ENCODE assay signal across 32 mouse cellular contexts in genomic region chr2:113233356-113233755, GRCm38 (mm10). TPM values are rescaled to one million over a fixed set of nuclear protein-coding genes. Genes with fewer than 3 reads are reported as not detected.
DNase-seq lines count a peak whose midpoint lies in the region; ATAC-seq and TF ChIP-seq lines count a peak whose summit lies in the region.
"Had no signal": no experiment of that assay in that cellular context is flagged by ENCODE, and none has a peak within 500 bp of the region (broad histone marks: within the 10 kb centered on the region; RNA-seq: fewer than 3 reads in every experiment).

No protein-coding gene starts in this region.

- CTCF ChIA-PET in Patski (lab: Charles Lee) = interaction anchor here (1.4 to 1.8 kb wide), 4 partner anchors 22 to 432 kb away, joined by 3 to 6 read pairs (median 4); no protein-coding TSS in a partner anchor

- in situ Hi-C loops in Patski (cut with MboI; ENCODE audit: low pct_unique_long_range_greater_than_20kb) = loop anchor here (5.0 kb wide), 1 partner anchor 431 kb away; no protein-coding TSS in a partner anchor

- peaks cover 5% of the 10 kb centered on the region for H3K27me3 ChIP-seq in Patski
- H3K27me3 ChIP-seq: CH12.LX; forebrain, embryonic 12.5 days had no signal

- ATAC-seq in Patski = peak; percentile 89
- ATAC-seq in megakaryocyte progenitor cell, adult 5-6 weeks (replicated peaks; ENCODE audit: poor library complexity) = no peak
- ATAC-seq: CD4-positive, CD25-positive, alpha-beta regulatory T cell, adult 4 months; forebrain, embryonic 14.5 days; forebrain, embryonic 16.5 days had no signal

- TF ChIP-seq CTCF in Patski (IDR thresholded peaks at IDR 0.05) = no peak

- peak; percentile 52 for DNase-seq in heart, adult 11 months
- DNase-seq in heart, postnatal 4 days = no peak
- DNase-seq in Muller cell, postnatal 12 days (ENCODE audit: inconsistent ontology term) = peak; percentile 63
- DNase-seq in Patski (ENCODE audit: low read depth, low spot score) = no peak
- DNase-seq in kidney, postnatal 10 days = no peak
- DNase-seq: adrenal gland, adult 2 months; adrenal gland, postnatal 10 days; adrenal gland, postnatal 25 days; B cell, adult 2 months; cerebellum, adult 11 months; cerebellum, adult 18-20 months; cerebellum, adult 8-10 months; cerebellum, adult 9-11 months; cerebellum, postnatal 14 days; cerebellum, postnatal 36 days; embryo, embryonic 11 days had no signal

- POLR2A ChIA-PET in Patski (lab: Charles Lee) = no interaction called here

RNA-seq across cellular contexts. Expression of gene Ryr3, which starts 16.5 kb away (rescaled TPM):
- total RNA-seq in heart, postnatal 4 days (2021) = 1 to 10 TPM; 5.3 to 6.9 TPM
- polyA plus RNA-seq in Patski (2021) = 2.2 TPM
- total RNA-seq in megakaryocyte progenitor cell, adult 5-6 weeks (2015) = not detected in 2 replicates
- total RNA-seq in megakaryocyte progenitor cell, adult 5-6 weeks (2017) = under 0.01 TPM in 1 of 2 replicates, not detected in the other
- total RNA-seq: common myeloid progenitor, adult 5-6 weeks had no signal
- polyA plus RNA-seq: erythroblast, embryonic 14.5 days; G1E had no signal

RNA-seq across cellular contexts. Expression of gene Tmco5b, which starts 52.2 kb away (rescaled TPM):
- total RNA-seq in heart, postnatal 4 days (2021) = not detected
- polyA plus RNA-seq in Patski (2021) = not detected
- not detected in 2 replicates for total RNA-seq in megakaryocyte progenitor cell, adult 5-6 weeks (2015)
- total RNA-seq in megakaryocyte progenitor cell, adult 5-6 weeks (2017) = not detected in 2 replicates
- total RNA-seq: adrenal gland, adult 2 months; adrenal gland, postnatal 10 days; adrenal gland, postnatal 25 days; adrenal gland, postnatal 4 days; CH12.LX; common myeloid progenitor, adult 5-6 weeks; G1E had no signal
- polyA plus RNA-seq: adrenal gland, adult 2 months; brain, embryonic 14.5 days; CD4-positive, CD25-positive, alpha-beta regulatory T cell, adult 4 months; embryonic facial prominence, embryonic 11.5 days; embryonic facial prominence, embryonic 13.5 days; embryonic facial prominence, embryonic 15.5 days; erythroblast, embryonic 14.5 days; forebrain, embryonic 10.5 days; forebrain, embryonic 12.5 days; forebrain, embryonic 14.5 days; forebrain, embryonic 16.5 days; frontal cortex, adult 2 months; G1E had no signal

Comparison
In these comparisons a context has a peak if more than half of its experiments do, and no peak if none do; other contexts are left out.
1. DNase-seq: peak in heart, adult 11 months (single experiment) and Muller cell, postnatal 12 days (single experiment); none in heart, postnatal 4 days (single experiment), Patski (single experiment) and kidney, postnatal 10 days (single experiment).
2. RNA of gene Ryr3, which starts 16.5 kb away (total RNA-seq): 5.3 to 6.9 TPM in heart, postnatal 4 days; under 0.01 TPM in megakaryocyte progenitor cell, adult 5-6 weeks; every median in the first group is over 4 times any median in the second.